Mouse (Mus musculus) limb, embryonic 12.5 days (tissue): ENCODE results near the gene Bmf. TPM values are rescaled to one million over a fixed set of nuclear protein-coding genes. Genes with fewer than 3 reads are reported as not detected.
A peak's percentile ranks its signal among the peaks of the same experiment; 100 is the strongest.

Experiments
- ATAC-seq: fragments of 200-750 bp; cut with Nextera tagmentation; 2 replicates; pipeline ENCODE4 v1.8.0; 2017; ENCODE audit warnings: low read depth, moderate TSS enrichment; ENCODE audit not compliant: insufficient number of reproducible peaks, insufficient read depth, low FRiP score, low TSS enrichment
- H3K27ac ChIP-seq: fragments of 300-500 bp; sonication (generic); 2 replicates; pipeline ENCODE4 v1.5.1; 2016; ENCODE audit warnings: mild to moderate bottlenecking, moderate library complexity
- H3K27me3 ChIP-seq: fragments of 300-500 bp; sonication (generic); 2 replicates; pipeline ENCODE4 v1.6.1; 2016; ENCODE audit warnings: mild to moderate bottlenecking, moderate library complexity
- H3K36me3 ChIP-seq: fragments of 300-500 bp; sonication (generic); 2 replicates; pipeline ENCODE4 v1.6.1; 2016; ENCODE audit warnings: mild to moderate bottlenecking, moderate library complexity
- H3K4me1 ChIP-seq: fragments of 300-500 bp; sonication (generic); replicated peaks from 2 replicates; pipeline ENCODE4 v1.6.1; 2016
- H3K4me2 ChIP-seq: fragments of 300-500 bp; sonication (generic); 2 replicates; pipeline ENCODE4 v1.6.1; 2016; ENCODE audit warnings: mild to moderate bottlenecking, moderate library complexity
- H3K4me3 ChIP-seq: fragments of 300-500 bp; sonication (generic); replicated peaks from 2 replicates; pipeline ENCODE4 v1.5.1; 2016; ENCODE audit warnings: mild to moderate bottlenecking
- H3K9ac ChIP-seq: fragments of 300-500 bp; sonication (generic); replicated peaks from 2 replicates; pipeline ENCODE4 v1.6.1; 2016; ENCODE audit warnings: mild to moderate bottlenecking, moderate library complexity
- H3K9me3 ChIP-seq: fragments of 300-500 bp; sonication (generic); 2 replicates; pipeline ENCODE4 v1.6.1; 2016; ENCODE audit warnings: mild to moderate bottlenecking, moderate library complexity
- WGBS: fragments of 180-500 bp; shearing (Covaris S2); methylation state at CpG from one replicate; pipeline ENCODE4 v1.1.7; 2016; 5-methylcytosine and 5-hydroxymethylcytosine counted together
- polyA plus RNA-seq: library from polyadenylated mRNA; unstranded; fragments of >200 nt; fragmentation: Nextera tagmentation; extraction: Ambion mirVana; gene quantifications from 2 replicates; pipeline ENCODE4 v1.2.1, GENCODE M21; 2016

Bmf gene
- polyA plus RNA-seq, 1 experiment from 2014 or later = 7.1 TPM

DNA sequence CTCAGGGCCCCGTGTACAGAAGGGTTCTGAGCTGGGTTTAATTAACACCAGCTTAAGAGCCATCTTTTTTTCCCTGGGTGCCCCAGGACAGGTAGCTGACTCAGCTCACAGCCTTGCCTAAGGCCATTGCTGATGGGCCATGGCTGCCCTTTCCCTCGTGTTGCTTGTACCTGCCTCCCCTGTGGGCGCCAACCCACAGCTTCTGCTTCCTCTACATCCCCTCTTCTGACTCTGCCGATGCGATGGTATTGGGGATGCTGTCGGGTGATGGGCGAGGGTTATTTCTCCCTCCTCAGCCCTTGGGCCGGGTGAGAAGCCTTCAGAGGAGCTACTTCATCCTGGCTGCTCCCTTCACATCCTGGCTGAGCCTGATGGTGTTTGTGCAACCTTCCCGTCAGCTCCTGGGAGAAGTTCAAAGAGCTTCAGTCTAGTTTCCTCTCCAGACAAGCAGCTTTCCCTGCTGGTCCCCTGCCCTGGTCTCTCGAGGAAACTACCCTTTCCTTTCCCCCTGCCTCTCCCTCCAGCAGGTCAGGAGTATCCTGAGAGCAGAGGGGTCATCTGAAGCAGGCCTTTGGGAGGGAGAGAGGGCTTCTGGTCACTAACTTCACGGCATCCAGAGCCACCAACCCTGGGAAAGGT, 37.6 kb downstream of the Bmf start:
- H3K9ac ChIP-seq = no peak overlapping the region
- no peak overlapping the region for H3K4me2 ChIP-seq
- H3K27ac ChIP-seq = peak overlapping the region; percentile 32; the same call in 1 of the 2 replicates
- H3K9me3 ChIP-seq = no peaks in the 10 kb centered on the region
- H3K36me3 ChIP-seq = no peaks in the 10 kb centered on the region
- peaks cover 32% of the 10 kb centered on the region for H3K4me1 ChIP-seq
- no peak for ATAC-seq
- 45% methylated on average over 11 of the region's 11 CpGs for WGBS
- no peak overlapping the region for H3K4me3 ChIP-seq
- peaks cover 14% of the 10 kb centered on the region; the same call in 1 of the 2 replicates for H3K27me3 ChIP-seq

DNA sequence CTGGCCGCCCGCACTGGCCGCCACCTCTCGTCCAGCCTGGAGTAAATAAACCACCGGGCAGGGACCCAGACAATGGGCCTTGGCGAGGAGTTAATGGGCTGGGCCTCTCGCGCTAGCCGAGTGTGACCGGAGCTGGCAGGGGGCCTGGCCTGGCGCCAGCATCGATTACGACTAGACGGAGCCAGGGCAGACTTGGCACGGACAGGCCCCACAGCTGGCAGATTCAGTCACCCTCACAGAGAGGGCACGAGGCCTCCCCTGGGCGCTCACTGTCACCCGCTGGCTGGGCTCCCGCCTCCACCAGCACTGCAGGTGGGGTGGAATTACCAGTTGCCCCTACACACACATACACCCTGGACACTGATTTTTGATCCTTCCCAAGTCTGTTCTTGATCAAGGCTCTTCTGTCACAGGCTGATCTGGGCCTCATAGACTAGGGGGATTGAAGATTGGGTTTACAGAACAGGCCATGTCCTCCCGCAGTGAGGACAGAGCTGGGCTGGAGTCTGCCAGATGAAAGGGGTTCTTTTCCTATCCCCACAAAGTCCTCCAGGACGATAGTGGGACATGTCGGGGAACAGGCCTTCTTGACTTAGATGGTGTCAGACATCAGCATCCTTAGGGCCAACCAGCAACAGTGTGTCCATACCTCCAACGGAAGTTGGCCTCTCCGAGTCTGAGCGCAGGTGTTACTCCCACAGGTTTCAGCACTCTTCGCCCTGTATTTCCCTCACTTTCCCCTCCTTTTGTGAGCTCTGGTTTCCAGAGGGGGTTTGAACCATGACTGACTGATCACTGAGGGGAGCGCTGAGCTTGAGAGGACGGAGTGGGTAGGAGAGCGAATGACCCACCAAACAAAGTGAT, 38.8 kb downstream of the Bmf start:
- Histone ChIP-seq H3K27ac (peak overlapping the region; percentile 81), H3K4me1 (peaks cover 32% of the 10 kb centered on the region), H3K4me3 (no peak overlapping the region), H3K27me3 (peaks cover 14% of the 10 kb centered on the region; the same call in 1 of the 2 replicates), H3K9me3 (no peaks in the 10 kb centered on the region), H3K36me3 (no peaks in the 10 kb centered on the region), H3K9ac (peak overlapping the region; percentile 32), H3K4me2 (peak overlapping the region; percentile 28; the same call in 1 of the 2 replicates)
- WGBS = 30% methylated on average over 29 of the region's 29 CpGs
- ATAC-seq = peak; percentile 64; the same call in 1 of the 2 replicates

DNA sequence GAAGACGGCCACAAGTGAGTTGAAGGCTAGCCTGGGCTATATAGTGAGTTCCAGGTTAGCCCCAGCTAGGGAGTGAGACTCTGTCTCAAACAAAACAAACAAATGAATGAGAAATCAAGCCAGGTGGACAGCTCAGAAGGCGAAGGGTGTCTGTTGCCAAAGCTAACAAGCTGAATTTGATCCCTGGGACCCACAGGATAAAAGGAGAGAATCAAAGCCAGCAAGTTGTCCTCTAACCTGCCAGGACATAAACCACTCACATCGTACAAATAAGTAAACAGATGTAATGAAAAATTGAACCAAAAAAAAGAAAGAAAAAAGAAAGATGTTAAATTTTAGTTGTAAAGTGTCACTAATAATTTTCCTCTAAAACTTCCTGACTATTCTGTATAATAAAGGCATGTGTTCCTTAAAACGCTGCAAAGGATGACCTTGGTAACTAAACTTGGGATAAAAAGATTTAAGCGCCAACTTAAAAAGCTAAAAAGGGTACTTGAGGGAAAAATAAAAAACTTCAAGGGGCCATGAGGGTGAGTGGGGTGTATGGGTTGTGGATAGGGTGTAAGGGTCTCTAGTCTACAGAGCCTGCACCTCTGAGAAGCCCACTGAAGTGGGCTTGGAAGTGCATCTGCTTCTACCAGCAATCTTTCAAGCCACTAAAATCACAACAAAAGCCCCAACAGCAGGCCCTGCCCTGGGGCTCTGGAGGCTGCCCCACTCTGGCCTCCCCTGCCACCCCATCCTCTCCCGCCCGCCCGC, 39.6 kb downstream of the Bmf start:
- Histone ChIP-seq H3K36me3 (no peaks in the 10 kb centered on the region), H3K4me2 (peak overlapping the region; percentile 28; the same call in 1 of the 2 replicates), H3K27ac (peak overlapping the region; percentile 81), H3K9ac (peak overlapping the region; percentile 32), H3K4me3 (no peak overlapping the region), H3K27me3 (peaks cover 14% of the 10 kb centered on the region; the same call in 1 of the 2 replicates), H3K9me3 (no peaks in the 10 kb centered on the region), H3K4me1 (peaks cover 32% of the 10 kb centered on the region)
- ATAC-seq = peak; percentile 34; the same call in 1 of the 2 replicates
- WGBS = 46% methylated on average over 8 of the region's 8 CpGs

DNA sequence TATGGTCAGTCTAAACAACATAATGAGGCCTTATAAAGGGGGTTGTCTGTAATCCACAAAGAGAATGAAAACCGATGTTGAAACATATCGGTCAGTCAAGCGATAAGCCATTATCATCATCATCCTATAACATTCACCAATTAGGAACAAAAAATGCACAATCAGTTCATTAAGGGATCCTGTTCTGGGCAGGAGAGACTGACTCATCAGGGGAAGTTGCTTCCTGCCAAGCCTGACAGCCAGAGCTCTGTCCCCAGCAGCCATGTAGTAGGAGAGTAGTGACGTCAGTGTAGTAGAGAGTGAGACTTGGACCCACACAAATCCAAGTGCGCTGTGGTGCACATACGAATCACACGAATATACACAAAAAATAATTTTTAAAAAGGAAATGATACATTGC, 42.4 kb downstream of the Bmf start:
- WGBS = 88% methylated on average over 7 of the region's 7 CpGs

DNA sequence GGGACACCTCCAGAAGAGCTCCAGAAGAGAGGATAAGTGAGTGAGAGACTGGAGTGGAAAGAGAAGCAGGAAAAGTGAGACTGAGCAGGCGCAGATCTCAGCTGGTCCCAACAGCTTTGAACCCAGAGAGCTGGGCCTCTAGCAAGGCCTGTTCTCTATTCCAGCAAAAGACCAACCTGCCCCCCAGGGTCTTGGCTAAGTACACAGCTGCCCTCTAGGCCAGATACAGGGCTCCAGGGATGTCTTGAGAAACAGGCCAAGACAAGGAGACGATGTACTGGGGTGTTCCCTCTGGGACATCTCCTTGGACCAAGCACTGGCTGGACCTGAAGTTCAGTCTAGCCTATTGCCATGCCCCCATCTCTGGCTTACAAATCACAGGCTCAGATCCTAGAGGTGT, 49.3 kb downstream of the Bmf start:
- Histone ChIP-seq H3K27ac (peak overlapping the region; percentile 79), H3K4me3 (no peak overlapping the region), H3K27me3 (no peaks in the 10 kb centered on the region), H3K4me1 (peaks cover 32% of the 10 kb centered on the region), H3K9ac (no peak overlapping the region), H3K36me3 (no peaks in the 10 kb centered on the region), H3K4me2 (peak overlapping the region; percentile 31; the same call in 1 of the 2 replicates), H3K9me3 (no peaks in the 10 kb centered on the region)
- 77% methylated on average over 2 of the region's 2 CpGs for WGBS
- no peak for ATAC-seq

More for the DNA sequence above, 42.4 kb downstream of the Bmf start:
- H3K4me3 ChIP-seq = no peak overlapping the region
- no peaks in the 10 kb centered on the region for H3K36me3 ChIP-seq
- no peak for ATAC-seq
- H3K4me1 ChIP-seq = peaks cover 30% of the 10 kb centered on the region
- H3K27me3 ChIP-seq = no peaks in the 10 kb centered on the region
- no peak overlapping the region for H3K27ac ChIP-seq
- H3K4me2 ChIP-seq = no peak overlapping the region
- H3K9ac ChIP-seq = no peak overlapping the region
- no peaks in the 10 kb centered on the region for H3K9me3 ChIP-seq

DNA sequence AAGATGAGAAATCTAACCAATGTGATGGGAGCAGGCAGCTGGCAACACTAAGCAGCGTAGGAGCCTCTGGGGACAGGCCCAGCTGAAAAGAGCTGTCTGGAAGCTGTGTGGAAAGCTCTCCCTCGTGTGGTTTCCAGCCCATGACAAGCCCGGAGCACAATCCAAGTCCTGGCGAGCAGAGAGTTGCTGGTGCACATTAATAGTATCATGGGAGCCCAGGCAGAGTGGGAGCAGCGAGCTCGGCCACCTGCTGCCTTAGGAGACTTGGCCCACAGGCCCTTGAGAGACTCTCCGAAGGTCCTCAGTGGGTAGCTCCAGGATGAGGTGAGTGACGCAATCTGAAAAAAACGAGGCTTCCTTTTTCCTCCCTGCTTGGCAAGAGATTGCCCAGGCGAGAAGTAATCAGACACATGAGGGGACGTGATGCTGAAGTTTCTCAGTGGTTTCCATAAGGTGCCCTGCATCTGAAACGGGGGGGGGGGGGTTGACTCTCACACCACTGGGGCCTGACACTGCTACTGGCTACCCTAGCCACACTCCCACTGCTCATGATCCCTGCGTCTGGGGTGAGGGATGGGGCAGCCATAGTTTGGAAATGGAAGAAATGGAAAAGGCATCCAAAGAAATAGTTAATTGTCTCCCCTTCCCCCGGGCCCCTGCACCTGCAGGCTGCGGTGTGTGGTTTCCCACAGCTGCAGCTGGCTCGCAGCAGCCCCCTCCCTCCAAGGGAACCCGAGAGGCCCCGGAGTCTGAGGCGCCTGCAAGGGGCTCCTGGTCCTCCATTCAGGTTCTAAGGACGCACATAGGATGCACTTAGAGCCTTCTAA, 50.1 kb downstream of the Bmf start:
- Histone ChIP-seq H3K27ac (peak overlapping the region; percentile 79), H3K27me3 (no peaks in the 10 kb centered on the region), H3K9ac (no peak overlapping the region), H3K4me1 (peaks cover 34% of the 10 kb centered on the region), H3K36me3 (no peaks in the 10 kb centered on the region), H3K4me3 (no peak overlapping the region), H3K9me3 (no peaks in the 10 kb centered on the region), H3K4me2 (peak overlapping the region; percentile 31; the same call in 1 of the 2 replicates)
- peak; percentile 90 for ATAC-seq
- WGBS = 31% methylated on average over 20 of the region's 20 CpGs

DNA sequence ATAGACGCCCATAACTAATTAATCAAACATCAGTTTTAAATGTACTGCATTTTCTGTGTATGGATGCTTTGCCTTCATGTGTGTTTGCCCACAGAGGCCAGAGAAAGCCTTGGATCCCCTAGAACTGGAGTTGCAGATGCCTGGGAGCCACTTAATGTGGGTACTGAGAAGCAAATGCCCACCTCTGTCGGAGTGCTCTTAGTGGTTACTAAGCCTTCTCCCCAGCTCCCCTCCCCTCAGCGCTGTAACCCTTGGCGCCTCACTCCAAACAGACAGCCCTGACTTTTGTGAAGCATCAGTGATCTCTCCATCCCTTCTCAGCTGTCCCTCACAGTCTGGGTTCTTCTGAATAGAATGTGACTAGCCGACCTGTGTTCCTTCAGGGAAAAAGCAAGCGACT, 51.0 kb downstream of the Bmf start:
- WGBS = 84% methylated on average over 6 of the region's 6 CpGs
- ATAC-seq = no peak
- Histone ChIP-seq H3K27me3 (no peaks in the 10 kb centered on the region), H3K4me2 (no peak overlapping the region), H3K9me3 (no peaks in the 10 kb centered on the region), H3K4me1 (peaks cover 34% of the 10 kb centered on the region), H3K36me3 (no peaks in the 10 kb centered on the region), H3K9ac (no peak overlapping the region), H3K4me3 (no peak overlapping the region), H3K27ac (peak overlapping the region; percentile 79)

DNA sequence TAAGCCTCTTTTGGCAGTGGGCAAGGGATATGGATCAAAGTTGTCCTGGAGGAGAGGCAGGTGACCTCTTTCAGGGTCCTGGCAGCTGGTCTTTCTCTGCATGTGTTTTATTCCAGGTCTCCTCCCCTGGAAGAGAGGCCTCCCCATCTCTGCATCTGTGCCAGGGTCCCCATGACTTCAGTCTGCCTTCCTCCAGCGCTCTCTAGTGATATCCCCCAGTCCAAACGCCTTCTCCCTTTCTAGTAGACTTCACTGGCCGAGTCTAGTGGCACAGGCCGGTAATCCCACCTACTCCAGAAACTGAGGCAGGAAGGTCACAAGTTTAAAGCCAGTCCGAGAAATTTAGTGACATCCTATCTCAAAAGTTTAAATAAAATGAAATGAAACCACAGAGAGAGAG, 51.6 kb downstream of the Bmf start:
- Histone ChIP-seq H3K4me2 (no peak overlapping the region), H3K4me1 (peaks cover 34% of the 10 kb centered on the region), H3K36me3 (no peaks in the 10 kb centered on the region), H3K9ac (no peak overlapping the region), H3K4me3 (no peak overlapping the region), H3K27me3 (no peaks in the 10 kb centered on the region), H3K27ac (no peak overlapping the region), H3K9me3 (no peaks in the 10 kb centered on the region)
- no peak for ATAC-seq
- WGBS = 81% methylated on average over 5 of the region's 5 CpGs

DNA sequence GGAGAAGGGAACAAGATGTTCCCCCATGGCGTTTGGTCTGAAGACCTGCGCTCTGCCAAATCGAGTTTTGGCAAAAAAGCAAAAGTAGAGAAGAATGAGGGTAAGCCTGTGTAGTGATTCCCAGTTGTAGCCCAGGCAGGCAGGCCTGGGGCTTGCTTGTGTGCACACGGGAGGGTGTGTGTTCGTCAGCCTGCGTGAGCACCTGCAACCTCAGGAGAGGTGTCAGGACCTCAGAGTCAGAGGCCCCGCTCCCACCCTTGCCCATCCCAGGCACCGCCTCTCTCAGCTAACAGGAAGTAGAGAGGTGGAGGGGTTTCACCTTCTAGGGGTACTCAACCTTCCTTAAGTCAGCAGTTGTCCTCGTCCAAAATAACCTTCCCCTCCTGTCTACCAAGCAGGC, 54.5 kb downstream of the Bmf start:
- no peaks in the 10 kb centered on the region for H3K9me3 ChIP-seq
- no peak for ATAC-seq
- H3K4me1 ChIP-seq = peaks cover 43% of the 10 kb centered on the region
- no peak overlapping the region for H3K27ac ChIP-seq
- no peaks in the 10 kb centered on the region for H3K36me3 ChIP-seq
- no peak overlapping the region for H3K9ac ChIP-seq
- H3K4me2 ChIP-seq = no peak overlapping the region
- no peak overlapping the region for H3K4me3 ChIP-seq
- no peaks in the 10 kb centered on the region for H3K27me3 ChIP-seq
- 71% methylated on average over 9 of the region's 9 CpGs for WGBS

DNA sequence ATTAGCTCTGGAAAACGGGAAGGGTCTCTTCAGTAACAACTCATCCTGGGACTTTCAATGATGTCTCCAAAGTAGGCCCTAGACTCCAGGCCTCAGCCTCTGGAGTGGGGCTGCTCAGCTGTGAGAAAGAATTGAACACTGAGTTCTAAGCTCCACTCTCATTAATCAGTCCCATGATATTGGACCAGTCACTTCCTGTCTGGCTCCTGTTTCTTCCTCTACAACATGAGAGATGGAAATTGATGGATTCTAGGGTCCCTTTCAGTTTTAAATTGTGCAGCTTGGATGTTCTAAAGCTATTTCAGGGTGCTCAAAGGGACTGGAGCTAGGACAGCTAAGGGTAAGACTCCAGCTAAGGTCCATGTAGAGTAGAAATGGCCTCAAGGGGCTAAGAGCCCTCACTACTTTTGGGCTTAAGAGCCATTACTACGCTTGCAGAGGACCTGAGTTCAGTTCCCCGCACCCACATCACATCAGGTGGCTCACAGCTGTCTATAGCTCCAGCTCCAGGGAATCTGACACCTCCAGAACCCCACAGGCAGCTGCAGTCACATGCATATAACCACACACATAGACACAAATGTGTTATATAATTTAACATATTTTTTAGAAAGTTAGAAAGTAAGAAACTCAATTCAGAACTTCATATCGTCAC, 57.6 kb downstream of the Bmf start:
- no peak overlapping the region for H3K4me3 ChIP-seq
- no peaks in the 10 kb centered on the region; the same call in 1 of the 2 replicates for H3K9me3 ChIP-seq
- H3K9ac ChIP-seq = no peak overlapping the region
- no peak overlapping the region for H3K4me2 ChIP-seq
- H3K27me3 ChIP-seq = no peaks in the 10 kb centered on the region
- WGBS = 66% methylated on average over 4 of the region's 4 CpGs
- H3K36me3 ChIP-seq = no peaks in the 10 kb centered on the region
- H3K4me1 ChIP-seq = peaks cover 34% of the 10 kb centered on the region
- no peak overlapping the region for H3K27ac ChIP-seq
- ATAC-seq = no peak
